Mouse (Mus musculus) cerebellum, adult 2 months (tissue): ENCODE measurements around the gene Tmem104.

Source experiments
- CTCF ChIP-seq: fragments of 200-500 bp; IDR thresholded peaks from 2 replicates; pipeline ENCODE4 v1.5.1; 2011; ENCODE audit warnings: low read depth, mild to moderate bottlenecking, control low read depth, low read length, moderate library complexity, borderline replicate concordance; ENCODE audit not compliant: insufficient read depth
- POLR2A ChIP-seq: fragments of 200-500 bp; IDR thresholded peaks from 2 replicates; pipeline ENCODE4 v1.6.1; 2011; ENCODE audit warnings: low read length, control low read depth, borderline replicate concordance; ENCODE audit not compliant: insufficient read depth

GRCm38 (mm10) chr11:115162205-115162601, 25.1 kb upstream of the Tmem104 start:
- no peak for TF ChIP-seq CTCF
- TF ChIP-seq POLR2A, result no peak
